Mouse (Mus musculus) liver, postnatal 0 days (tissue): ENCODE results near the gene Pcsk6.

Experiments
- CTCF ChIP-seq: sonication (generic); IDR thresholded peaks from 2 replicates; pipeline ENCODE4 v1.5.1; 2016; ENCODE audit warnings: antibody characterized with exemption, low read depth
- EP300 ChIP-seq: IDR thresholded peaks from 2 replicates; pipeline ENCODE4 v1.6.1; 2016; ENCODE audit warnings: antibody characterized with exemption, low read depth, mild to moderate bottlenecking

DNA sequence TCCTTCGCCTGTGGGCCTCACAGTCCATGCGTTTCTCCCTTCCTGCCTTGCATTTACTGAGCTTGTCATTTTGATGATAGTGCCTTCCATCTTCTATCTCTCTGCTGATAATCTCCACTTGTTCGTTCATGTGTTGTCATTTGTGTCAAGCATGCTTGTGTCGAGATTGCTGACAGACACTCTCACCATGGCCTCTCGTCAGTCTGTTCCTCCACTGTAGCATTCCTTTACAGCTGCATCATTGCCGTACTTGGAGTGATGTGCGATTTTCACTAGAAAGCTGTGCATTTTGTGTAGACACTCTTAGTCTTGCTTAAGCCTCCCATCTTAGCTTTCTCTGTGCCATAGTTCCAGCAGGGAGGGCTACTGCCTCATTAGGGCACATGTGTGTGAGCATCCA lies 79.5 kb downstream of the Pcsk6 start:
- no peak for TF ChIP-seq CTCF
- TF ChIP-seq EP300: no peak
